Mouse (Mus musculus): ENCODE results near the gene Ick. TPM values are rescaled to one million over a fixed set of nuclear protein-coding genes. Genes with fewer than 3 reads are reported as not detected.

Gene Ick
- total RNA-seq, 2 experiments from 2014 or later: 5.4 to 7.5 TPM

DNA sequence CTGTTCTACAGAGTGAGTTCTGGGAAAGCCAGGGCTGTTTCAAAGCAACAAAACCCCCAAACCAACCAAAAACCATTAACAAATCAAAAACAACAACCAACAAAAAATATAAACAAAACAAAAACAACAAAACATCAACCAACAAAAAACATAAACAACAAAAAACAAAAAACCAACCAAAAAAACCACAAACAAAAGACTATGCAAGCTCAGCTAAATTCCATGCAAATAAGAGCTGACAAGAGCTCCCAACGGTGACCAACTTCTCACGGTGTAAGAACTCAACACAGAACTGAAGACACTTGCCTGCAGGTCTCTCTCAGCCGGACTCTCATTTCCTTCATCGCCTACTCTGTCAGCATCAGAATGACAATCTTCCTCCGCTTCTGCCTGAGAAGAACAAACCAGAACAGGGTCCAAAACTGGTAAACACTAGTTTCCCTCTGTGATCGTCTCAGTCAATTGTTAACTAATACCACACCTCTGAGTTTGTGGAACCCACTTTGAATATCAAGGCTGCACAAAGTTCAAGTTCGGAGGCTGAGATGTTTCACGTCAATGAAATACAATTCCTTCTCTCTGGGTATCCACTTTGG is 4.9 kb upstream of the Ick start:
- intact Hi-C loops (cut with DNase I): no loop called here
- no peak for DNase-seq

DNA sequence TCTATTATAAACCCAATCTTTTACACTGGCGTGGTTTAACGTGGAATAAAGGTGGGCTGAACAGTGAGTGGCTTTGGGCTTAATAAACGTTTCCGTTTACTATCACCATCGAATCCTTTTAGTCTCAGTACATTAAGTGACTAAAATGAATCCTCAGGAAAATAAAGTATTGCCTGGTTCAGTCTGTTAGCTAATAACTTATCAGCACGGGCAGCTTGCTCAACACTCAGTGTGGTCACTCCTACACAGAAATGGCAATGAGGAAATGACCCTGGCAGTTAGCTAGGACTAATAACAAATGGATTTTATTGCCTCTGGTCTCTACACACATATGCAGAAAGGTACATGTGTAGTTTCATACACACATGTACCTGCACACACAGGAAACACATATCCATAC is 4.0 kb upstream of the Ick start:
- no peak for DNase-seq
- intact Hi-C loops (cut with DNase I): no loop called here

DNA sequence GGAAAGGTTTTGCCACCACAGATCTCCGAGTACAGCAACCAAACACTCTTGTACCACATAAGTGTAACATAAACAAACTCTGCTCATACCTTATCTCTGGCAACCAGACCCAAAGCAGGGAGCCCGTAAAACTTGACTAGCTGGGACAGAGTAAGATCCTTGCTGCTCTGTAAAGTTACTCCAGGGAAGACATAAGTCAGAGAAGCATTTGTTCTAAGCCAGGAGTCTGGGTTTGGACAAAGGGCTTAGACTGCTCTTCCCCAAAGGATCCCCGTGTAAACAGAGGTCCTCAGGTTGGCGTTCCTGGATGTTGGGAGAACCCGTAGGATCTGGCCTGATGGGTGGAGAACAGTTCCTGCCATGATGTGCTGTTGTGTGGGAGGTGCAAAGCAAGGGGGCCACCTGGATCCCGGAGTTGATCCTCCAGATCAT is 3.5 kb upstream of the Ick start:
- no peak for DNase-seq
- intact Hi-C loops (cut with DNase I): no loop called here

GRCm38 (mm10) chr9:78106821-78107220 is 2.2 kb upstream of the Ick start:
- DNase-seq: no peak
- intact Hi-C loops (cut with DNase I): no loop called here

DNA sequence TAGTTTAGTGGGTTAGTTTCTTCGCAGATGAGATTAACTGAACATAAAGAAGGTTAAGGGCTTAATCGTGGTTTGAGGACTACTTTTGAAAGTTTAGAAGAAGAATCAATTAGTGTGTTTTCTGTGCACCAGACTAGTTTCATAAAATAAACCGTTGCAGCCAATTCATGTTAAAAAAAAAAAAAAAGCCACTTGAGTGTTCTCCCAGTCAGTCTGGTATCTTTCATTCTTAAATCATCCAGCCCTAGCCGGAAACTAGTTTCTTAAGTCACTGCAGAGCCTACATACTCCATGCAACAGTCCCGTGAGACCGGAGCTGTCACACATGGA is 1.4 kb upstream of the Ick start:
- intact Hi-C loops (cut with DNase I): no loop called here
- DNase-seq: no peak

GRCm38 (mm10) chr9:78107912-78108795 is 838 bp upstream of the Ick start:
- DNase-seq: peak; percentile 70 to 79
- intact Hi-C loops (cut with DNase I): no loop called here

DNA sequence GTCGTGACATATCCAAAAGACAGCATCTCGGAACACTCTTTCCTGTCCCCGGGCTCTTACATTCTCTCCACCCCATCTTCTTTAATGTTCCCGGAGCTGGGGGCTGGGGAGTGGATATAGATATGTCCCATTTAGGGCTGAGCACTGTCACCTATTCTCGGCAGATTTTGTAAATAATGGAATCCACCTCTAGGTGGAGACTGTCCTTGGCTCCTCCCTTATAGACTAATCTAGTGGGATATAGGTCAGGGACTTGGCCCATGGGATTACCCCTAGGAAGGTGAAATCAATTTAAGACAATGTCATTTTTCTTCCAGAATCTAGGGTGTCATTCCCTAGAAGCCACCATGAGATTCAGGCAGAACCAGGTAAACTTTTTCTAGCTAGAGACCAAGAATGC is 664 bp downstream of the Ick start:
- intact Hi-C loops (cut with DNase I): no loop called here
- no peak for DNase-seq

- intact Hi-C loops (cut with DNase I): no loop called here
- DNase-seq: no peak
These were observed 2.5 kb downstream of the Ick start for GRCm38 (mm10) chr9:78111456-78111855.

GRCm38 (mm10) chr9:78112770-78113537 is 4.0 kb downstream of the Ick start:
- DNase-seq: peak; percentile 87 to 89

DNA sequence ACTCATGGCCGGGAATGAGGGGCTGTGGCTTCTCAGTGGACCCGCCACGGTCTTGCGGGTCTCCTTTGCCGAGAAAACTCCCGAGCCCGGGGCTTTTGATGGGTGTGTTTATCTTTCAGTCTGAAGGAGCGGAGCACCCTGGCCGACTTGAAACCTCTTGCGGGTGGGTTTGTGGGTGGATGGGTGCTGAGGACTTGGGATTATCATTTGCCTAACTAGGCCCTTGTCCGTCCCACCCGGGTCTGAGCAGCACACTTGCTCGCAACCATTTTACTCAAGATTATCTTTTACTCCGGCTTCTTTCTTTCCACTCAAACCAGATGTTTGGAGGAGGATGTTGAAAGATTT is 4.5 kb downstream of the Ick start:
- no peak for DNase-seq
- intact Hi-C loops (cut with DNase I): loop anchor here (2.0 kb wide), 2 partner anchors 41 to 61 kb away; no protein-coding TSS in a partner anchor

More at GRCm38 (mm10) chr9:78112770-78113537, 4.0 kb downstream of the Ick start:
- intact Hi-C loops (cut with DNase I): loop anchor here (2.0 kb wide), 2 partner anchors 42 to 62 kb away; no protein-coding TSS in a partner anchor

DNA sequence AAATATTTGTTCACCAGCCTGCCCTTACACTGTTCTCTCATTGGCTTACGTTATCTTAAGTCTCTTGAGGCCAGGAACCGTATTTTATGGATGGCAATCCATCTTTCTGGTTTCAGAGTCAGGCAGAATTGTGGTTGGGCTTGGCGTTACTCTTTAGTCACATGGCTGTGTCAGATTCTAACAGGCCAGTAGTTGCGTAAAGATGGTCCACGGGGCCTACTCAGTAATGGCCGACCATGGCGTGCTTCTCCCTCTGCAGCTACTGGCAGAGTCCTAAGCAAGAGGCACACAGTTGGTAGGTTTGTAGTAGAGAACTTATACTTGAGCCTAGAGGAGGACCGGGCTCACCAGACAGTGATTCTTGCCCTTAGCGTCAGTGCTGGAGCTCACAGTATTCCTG is 6.8 kb downstream of the Ick start:
- intact Hi-C loops (cut with DNase I): no loop called here
- peak; percentile 16 to 25 for DNase-seq

DNA sequence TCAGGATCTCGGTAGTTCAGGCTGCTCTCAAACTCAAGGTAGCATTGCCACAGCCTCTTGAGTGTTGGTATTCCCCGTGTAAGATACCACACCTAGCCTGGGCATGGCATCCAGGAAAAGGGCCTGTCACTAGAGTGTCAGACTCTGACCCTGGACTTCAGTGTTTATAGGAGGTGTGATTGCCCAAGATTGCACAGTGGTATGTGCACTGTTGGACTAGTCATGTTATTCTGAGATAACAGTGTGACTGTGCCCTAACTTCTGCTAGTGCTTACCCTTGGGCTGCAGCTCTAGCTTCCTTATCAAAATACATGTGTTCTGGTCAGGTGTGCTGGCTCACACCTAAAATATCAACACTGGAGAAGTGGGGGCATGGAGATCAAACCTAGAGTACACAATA is 8.7 kb downstream of the Ick start:
- DNase-seq: no peak
- intact Hi-C loops (cut with DNase I): no loop called here

- intact Hi-C loops (cut with DNase I): no loop called here
- no peak for DNase-seq
These were observed 12.4 kb downstream of the Ick start for GRCm38 (mm10) chr9:78121358-78121757.

- intact Hi-C loops (cut with DNase I): no loop called here
- no peak for DNase-seq
These were observed 13.0 kb downstream of the Ick start for GRCm38 (mm10) chr9:78121985-78122384.

GRCm38 (mm10) chr9:78122939-78123712 is 14.1 kb downstream of the Ick start:
- intact Hi-C loops (cut with DNase I): no loop called here
- no peak for DNase-seq

- intact Hi-C loops (cut with DNase I): no loop called here
- no peak for DNase-seq
These were observed 15.3 kb downstream of the Ick start for GRCm38 (mm10) chr9:78124297-78124696.

- intact Hi-C loops (cut with DNase I): no loop called here
- no peak for DNase-seq
These were observed 17.0 kb downstream of the Ick start for GRCm38 (mm10) chr9:78126007-78126406.

GRCm38 (mm10) chr9:78126643-78127042 is 17.7 kb downstream of the Ick start:
- no peak for DNase-seq
- intact Hi-C loops (cut with DNase I): no loop called here

DNA sequence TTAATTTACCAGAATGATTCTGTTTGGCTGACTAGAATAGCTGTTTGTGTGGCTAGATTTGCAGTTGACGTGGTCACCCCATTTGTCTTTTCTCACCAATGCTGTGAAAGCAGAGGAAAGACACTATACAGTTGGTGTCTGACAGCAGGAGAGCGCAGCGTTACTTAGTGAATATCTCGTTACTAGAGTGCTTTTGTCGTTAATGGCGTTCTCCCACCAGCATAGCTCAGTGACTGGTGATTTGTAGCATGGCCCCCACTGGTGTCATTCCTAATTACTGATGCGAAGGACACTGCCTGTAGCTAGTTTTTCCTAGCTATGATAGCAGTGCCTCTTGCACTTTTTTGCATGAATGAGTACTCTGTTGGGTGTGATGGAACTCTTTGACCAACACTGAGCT is 26.7 kb downstream of the Ick start:
- intact Hi-C loops (cut with DNase I): no loop called here

DNA sequence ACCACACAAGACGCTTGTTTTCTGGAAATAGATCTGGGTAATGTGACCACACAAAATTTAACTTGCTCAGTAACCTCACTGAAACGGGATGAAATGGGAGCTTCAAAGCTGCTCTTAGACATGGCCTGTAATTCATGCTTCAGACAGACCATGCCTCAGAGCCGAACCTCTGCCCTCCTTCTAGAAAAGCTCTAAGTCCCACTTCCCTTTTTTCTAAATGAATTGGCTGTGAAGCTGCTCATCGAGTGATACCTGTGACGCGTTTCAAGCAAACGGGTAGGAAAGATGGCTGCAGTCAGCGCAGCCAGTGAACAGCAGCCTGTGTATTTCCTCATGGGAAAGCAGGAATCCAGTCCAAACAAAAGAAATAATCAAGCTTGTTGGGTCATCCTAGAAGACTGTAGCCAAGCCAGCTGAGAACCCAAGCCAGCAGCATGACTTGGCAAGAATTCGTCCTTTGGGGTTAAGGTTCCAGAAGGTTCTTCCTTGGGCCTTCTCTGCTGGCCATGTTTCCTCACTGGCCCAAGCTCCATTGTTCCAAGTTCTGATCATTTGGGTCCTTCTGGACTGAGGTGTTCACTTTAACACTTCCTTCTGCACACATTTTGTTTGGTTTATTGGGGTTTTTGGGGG is 29.2 kb downstream of the Ick start:
- intact Hi-C loops (cut with DNase I): no loop called here
- peak; percentile 45 for DNase-seq

More for the DNA sequence above, 26.7 kb downstream of the Ick start:
- DNase-seq: no peak

Data from gastrocnemius, postnatal 36 days (tissue).